Mouse (Mus musculus): ENCODE measurements around the gene Prcc. TPM values are rescaled to one million over a fixed set of nuclear protein-coding genes. Genes with fewer than 3 reads are reported as not detected.

The Prcc gene
- polyA plus RNA-seq, 1 experiment: 30.7 TPM

DNA sequence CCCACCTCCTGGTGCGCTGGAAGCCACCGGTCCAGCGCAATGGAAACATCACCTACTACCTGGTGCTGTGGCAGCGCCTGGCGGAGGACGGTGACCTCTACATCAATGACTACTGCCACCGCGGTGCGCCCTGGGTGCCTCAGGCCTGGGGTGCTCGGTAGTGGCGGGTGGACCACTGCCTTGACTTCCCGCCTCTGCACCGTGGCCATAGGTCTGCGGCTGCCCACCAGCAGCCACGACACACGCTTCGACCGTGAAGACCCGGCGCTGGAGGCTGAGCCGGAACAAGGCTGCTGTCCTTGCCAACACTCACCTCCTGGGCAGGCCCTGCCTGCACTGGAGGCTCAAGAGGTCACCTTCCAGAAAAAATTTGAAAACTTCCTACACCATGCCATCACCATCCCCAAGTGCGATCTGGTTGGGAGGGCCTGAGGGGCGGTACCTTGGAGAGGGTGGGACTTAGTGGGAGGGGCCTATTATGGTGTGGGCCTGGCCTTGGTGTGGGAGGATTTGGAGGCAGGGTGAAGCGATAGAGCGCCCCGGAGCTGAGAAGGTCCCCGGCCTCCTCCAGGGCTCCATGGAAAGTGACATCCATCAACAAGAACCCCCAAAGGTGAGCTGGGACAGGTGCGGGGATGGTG lies 76.0 kb downstream of the Prcc start:
- H3K4me3 ChIP-seq (replicated peaks; ENCODE audit: extremely low read depth, low read depth, low read length): no peak overlapping the region
- DNase-seq: no peak
- TF ChIP-seq CTCF (IDR thresholded peaks at IDR 0.05; ENCODE audit: insufficient read depth, low read length): no peak
- TF ChIP-seq POLR2A (IDR thresholded peaks at IDR 0.05; ENCODE audit: borderline replicate concordance, extremely low read depth, low read depth, low read length): no peak
- no peaks in the 10 kb centered on the region for H3K4me1 ChIP-seq (ENCODE audit: control insufficient read depth, insufficient read depth, low read length)
- WGBS: 8% methylated on average over 28 of the region's 28 CpGs

Other genes starting within 250 kb of the Prcc start
- gene Lrrc71, start 137.0 kb downstream of the Prcc start, polyA plus RNA-seq (2012; rRNA removed): 9.5 and 15.4 TPM in 2 replicates
- gene Ntrk1, start 90.4 kb downstream of the Prcc start, polyA plus RNA-seq (2012; rRNA removed): 0.56 and 0.87 TPM in 2 replicates
- gene Insrr, start 88.7 kb downstream of the Prcc start, polyA plus RNA-seq (2012; rRNA removed): 0.19 and 0.66 TPM in 2 replicates
- gene Pear1, start 61.3 kb downstream of the Prcc start, polyA plus RNA-seq (2012; rRNA removed): 87.2 and 112 TPM in 2 replicates
- 2.6 and 2.8 TPM in 2 replicates for gene Sh2d2a, start 38.9 kb downstream of the Prcc start, polyA plus RNA-seq (2012; rRNA removed)
- 51.6 and 82.6 TPM in 2 replicates for gene Hdgf, start 20.7 kb upstream of the Prcc start, polyA plus RNA-seq (2012; rRNA removed)
- 26.7 and 45.8 TPM in 2 replicates for gene Mrpl24, start 33.9 kb upstream of the Prcc start, polyA plus RNA-seq (2012; rRNA removed)
- gene Isg20l2, start 44.7 kb upstream of the Prcc start, polyA plus RNA-seq (2012; rRNA removed): 10.7 and 12.8 TPM in 2 replicates
- 28.3 and 29.7 TPM in 2 replicates for gene Rrnad1, start 45.1 kb upstream of the Prcc start, polyA plus RNA-seq (2012; rRNA removed)
- gene Crabp2, start 63.1 kb upstream of the Prcc start, polyA plus RNA-seq (2012; rRNA removed): 15.1 TPM in 1 of 2 replicates, not detected in the other
- 26.4 and 31.4 TPM in 2 replicates for gene Nes, start 85.5 kb upstream of the Prcc start, polyA plus RNA-seq (2012; rRNA removed)
- 7.2 and 8.3 TPM in 2 replicates for gene Bcan, start 114.6 kb upstream of the Prcc start, polyA plus RNA-seq (2012; rRNA removed)
- 0.06 and 0.37 TPM in 2 replicates for gene Hapln2, start 142.0 kb upstream of the Prcc start, polyA plus RNA-seq (2012; rRNA removed)
- 5.7 and 7.2 TPM in 2 replicates for gene Gpatch4, start 157.5 kb upstream of the Prcc start, polyA plus RNA-seq (2012; rRNA removed)
- 90.5 and 117 TPM in 2 replicates for gene Naxe, start 172.9 kb upstream of the Prcc start, polyA plus RNA-seq (2012; rRNA removed)
- gene Ttc24, start 192.7 kb upstream of the Prcc start, polyA plus RNA-seq (2012; rRNA removed): not detected in 2 replicates
- 1.8 and 2.5 TPM in 2 replicates for gene Iqgap3, start 196.4 kb upstream of the Prcc start, polyA plus RNA-seq (2012; rRNA removed)